Comparison of ENCODE assay signal across 29 mouse cellular contexts in the genomic region with DNA sequence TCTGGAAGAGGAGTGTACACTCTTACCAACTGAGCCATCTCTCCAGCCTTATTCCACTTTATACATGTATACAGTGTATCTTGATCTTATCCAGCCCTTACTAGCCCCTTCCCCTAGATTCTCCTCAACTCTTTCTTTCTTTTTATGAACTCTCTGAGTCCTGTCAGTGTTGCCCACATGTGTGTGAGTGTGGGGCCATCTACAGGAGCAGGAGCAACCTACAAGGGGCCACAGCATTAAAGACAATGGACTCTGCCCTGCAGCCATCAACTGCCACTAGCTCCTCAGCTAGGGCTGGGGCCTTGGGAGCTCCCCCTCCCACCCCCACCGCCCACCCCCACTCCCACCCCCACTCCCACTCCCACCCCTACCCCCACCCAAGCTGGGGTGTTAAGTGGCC. TPM values are rescaled to one million over a fixed set of nuclear protein-coding genes. Genes with fewer than 3 reads are reported as not detected.
DNase-seq lines count a peak whose midpoint lies in the region; ATAC-seq and TF ChIP-seq lines count a peak whose summit lies in the region.
"Had no signal": no experiment of that assay in that cellular context is flagged by ENCODE, and none has a peak within 500 bp of the region (broad histone marks: within the 10 kb centered on the region; RNA-seq: fewer than 3 reads in every experiment).

No protein-coding gene starts in this region.

- no peak overlapping the region for H3K9ac ChIP-seq in kidney, postnatal 0 days (ENCODE audit: low read depth, low read length)
- H3K9ac ChIP-seq in liver, postnatal 0 days (replicated peaks) = no peak overlapping the region
- no peak overlapping the region for H3K9ac ChIP-seq in liver, embryonic 11.5 days (ENCODE audit: low read depth, low read length)
- H3K9ac ChIP-seq in MEL (ENCODE audit: control insufficient read depth, low read depth, low read length, poor library complexity, severe bottlenecking) = no peak overlapping the region
- no peak overlapping the region for H3K9ac ChIP-seq in stomach, postnatal 0 days (ENCODE audit: low read length)
- H3K9ac ChIP-seq: embryonic facial prominence, embryonic 12.5 days; heart, embryonic 13.5 days; hindbrain, embryonic 14.5 days; midbrain, embryonic 12.5 days; neural tube, embryonic 12.5 days had no signal

- TF ChIP-seq RAD21 in MEL (IDR thresholded peaks at IDR 0.05; ENCODE audit: low read depth, low read length) = peak; percentile 38

- no peaks in the 10 kb centered on the region for H3K4me1 ChIP-seq in kidney, postnatal 0 days (replicated peaks; ENCODE audit: insufficient read depth, low read length)
- no peaks in the 10 kb centered on the region for H3K4me1 ChIP-seq in liver, postnatal 0 days (ENCODE audit: insufficient read depth)
- H3K4me1 ChIP-seq in liver, embryonic 11.5 days (replicated peaks; ENCODE audit: control insufficient read depth, insufficient read depth, low read length) = no peaks in the 10 kb centered on the region
- no peaks in the 10 kb centered on the region; a peak in 3 of 4 replicates for H3K4me1 ChIP-seq in MEL (ENCODE audit: control insufficient read depth in 1 of 2, insufficient read depth in 2 of 2, low read length in 2 of 2)
- no peaks in the 10 kb centered on the region for H3K4me1 ChIP-seq in stomach, postnatal 0 days (replicated peaks; ENCODE audit: control insufficient read depth, insufficient read depth)
- H3K4me1 ChIP-seq: embryonic facial prominence, embryonic 12.5 days; heart, embryonic 13.5 days; midbrain, embryonic 12.5 days; neural tube, embryonic 12.5 days had no signal

- no peaks in the 10 kb centered on the region for H3K27me3 ChIP-seq in kidney, postnatal 0 days (ENCODE audit: insufficient read depth, low read length)
- no peaks in the 10 kb centered on the region for H3K27me3 ChIP-seq in liver, postnatal 0 days (ENCODE audit: insufficient read depth, low read length)
- H3K27me3 ChIP-seq in liver, embryonic 11.5 days (replicated peaks; ENCODE audit: control insufficient read depth, insufficient read depth, low read length) = no peaks in the 10 kb centered on the region
- no peaks in the 10 kb centered on the region for H3K27me3 ChIP-seq in MEL (ENCODE audit: control insufficient read depth in 1 of 2, insufficient read depth in 2 of 2, low read length in 2 of 2)
- no peaks in the 10 kb centered on the region for H3K27me3 ChIP-seq in stomach, postnatal 0 days (ENCODE audit: control insufficient read depth, insufficient read depth, low read length)
- H3K27me3 ChIP-seq: embryonic facial prominence, embryonic 12.5 days; heart, embryonic 13.5 days; neural tube, embryonic 12.5 days had no signal

- H3K4me2 ChIP-seq in kidney, postnatal 0 days (ENCODE audit: low read length) = no peak overlapping the region
- H3K4me2 ChIP-seq in liver, postnatal 0 days (ENCODE audit: low read depth, low read length) = no peak overlapping the region
- no peak overlapping the region for H3K4me2 ChIP-seq in liver, embryonic 11.5 days
- H3K4me2 ChIP-seq in stomach, postnatal 0 days (replicated peaks; ENCODE audit: low read depth) = no peak overlapping the region
- H3K4me2 ChIP-seq: embryonic facial prominence, embryonic 12.5 days; heart, embryonic 13.5 days; hindbrain, embryonic 14.5 days; midbrain, embryonic 12.5 days; neural tube, embryonic 12.5 days had no signal

- peak; percentile 52; the same call in 1 of the 2 replicates for TF ChIP-seq CTCF in kidney, postnatal 0 days (IDR thresholded peaks at IDR 0.05; ENCODE audit: low read depth)
- TF ChIP-seq CTCF in liver, postnatal 0 days (IDR thresholded peaks at IDR 0.05; ENCODE audit: low read depth) = peak; percentile 16; the same call in 1 of the 2 replicates
- TF ChIP-seq CTCF in MEL (IDR thresholded peaks at IDR 0.05 in 2 of 3, conservative IDR thresholded peaks at IDR 0.05 in 1 of 3; ENCODE audit: control insufficient read depth in 1 of 3, insufficient read depth in 1 of 3, low read depth in 2 of 3, low read length in 3 of 3, poor library complexity in 1 of 3, severe bottlenecking in 1 of 3) = peak in 2 of 3 experiments; percentile 26 to 36; a peak in 3 of 6 replicates
- TF ChIP-seq CTCF in stomach, postnatal 0 days (IDR thresholded peaks at IDR 0.05; ENCODE audit: low read depth) = peak; percentile 45

- no peak for TF ChIP-seq EP300 in liver, postnatal 0 days (IDR thresholded peaks at IDR 0.05; ENCODE audit: low read depth)
- no peak for TF ChIP-seq EP300 in MEL (IDR thresholded peaks at IDR 0.05; ENCODE audit: low read depth in 1 of 2, low read length in 2 of 2)
- no peak for TF ChIP-seq EP300 in stomach, postnatal 0 days (optimal IDR thresholded peaks at IDR 0.05)

- no peaks in the 10 kb centered on the region for H3K9me3 ChIP-seq in kidney, postnatal 0 days (replicated peaks; ENCODE audit: low read length)
- H3K9me3 ChIP-seq in liver, postnatal 0 days (ENCODE audit: low read length) = no peaks in the 10 kb centered on the region
- no peaks in the 10 kb centered on the region for H3K9me3 ChIP-seq in liver, embryonic 11.5 days (ENCODE audit: control insufficient read depth, low read length)
- no peaks in the 10 kb centered on the region for H3K9me3 ChIP-seq in MEL (replicated peaks; ENCODE audit: insufficient read depth, low read length)
- H3K9me3 ChIP-seq in stomach, postnatal 0 days (ENCODE audit: control insufficient read depth, low read length) = no peaks in the 10 kb centered on the region
- H3K9me3 ChIP-seq: embryonic facial prominence, embryonic 12.5 days; heart, embryonic 13.5 days; midbrain, embryonic 12.5 days; neural tube, embryonic 12.5 days had no signal

- no peaks in the 10 kb centered on the region for H3K79me2 ChIP-seq in MEL (ENCODE audit: control insufficient read depth, insufficient read depth, low read length, poor library complexity)

- peak; percentile 17; the same call in 1 of the 2 replicates for ATAC-seq in kidney, postnatal 0 days (replicated peaks; ENCODE audit: low FRiP score, low read depth)
- no peak for ATAC-seq in liver, postnatal 0 days
- ATAC-seq in liver, embryonic 11.5 days (replicated peaks; ENCODE audit: low FRiP score) = no peak
- no peak for ATAC-seq in stomach, postnatal 0 days (ENCODE audit: low FRiP score, low TSS enrichment)
- ATAC-seq: activated CD4-positive, CD25-positive, alpha-beta regulatory T cell, adult 4 months; forebrain, embryonic 14.5 days; inflammation-experienced regulatory T-cells, adult 6 months had no signal

- WGBS in kidney, postnatal 0 days = 33% methylated on average over 1 of the region's 1 CpGs
- WGBS in liver, postnatal 0 days (ENCODE audit: insufficient replicate concordance) = 11% methylated on average over 1 of the region's 1 CpGs
- WGBS in liver, embryonic 11.5 days = 43% methylated on average over 1 of the region's 1 CpGs
- 71% methylated on average over 1 of the region's 1 CpGs for WGBS in stomach, postnatal 0 days

- H3K36me3 ChIP-seq in kidney, postnatal 0 days (ENCODE audit: insufficient read depth, low read length) = no peaks in the 10 kb centered on the region
- no peaks in the 10 kb centered on the region for H3K36me3 ChIP-seq in liver, postnatal 0 days (replicated peaks; ENCODE audit: insufficient read depth, low read length)
- no peaks in the 10 kb centered on the region for H3K36me3 ChIP-seq in liver, embryonic 11.5 days (ENCODE audit: control insufficient read depth, insufficient read depth, low read length)
- H3K36me3 ChIP-seq in MEL (ENCODE audit: control insufficient read depth in 1 of 2, insufficient read depth in 2 of 2, low read length in 2 of 2) = no peaks in the 10 kb centered on the region
- no peaks in the 10 kb centered on the region for H3K36me3 ChIP-seq in stomach, postnatal 0 days (ENCODE audit: control insufficient read depth, insufficient read depth, low read length)
- H3K36me3 ChIP-seq: embryonic facial prominence, embryonic 12.5 days; heart, embryonic 13.5 days; midbrain, embryonic 12.5 days; neural tube, embryonic 12.5 days had no signal

- DNase-seq in kidney, postnatal 0 days (ENCODE audit: low spot score) = no peak
- DNase-seq in kidney, adult 9 months = no peak
- DNase-seq in liver, postnatal 0 days = no peak
- DNase-seq in liver, embryonic 11.5 days (ENCODE audit: low spot score) = no peak
- DNase-seq in MEL (ENCODE audit: low read depth, low spot score) = no peak
- no peak for DNase-seq in stomach, postnatal 0 days (ENCODE audit: low spot score)
- no peak for DNase-seq in right cerebral cortex, postnatal 10 days (ENCODE audit: low spot score in 2 of 2)
- DNase-seq: adrenal gland, adult 2 months; cerebellum, adult 9-11 months; embryo, embryonic 11 days; gastrocnemius, postnatal 36 days; heart, adult 2 months; heart, postnatal 10 days; kidney, adult 2 months; left cerebral cortex, postnatal 4 days; liver; lung, adult 18-20 months; lung, postnatal 36 days; right cerebral cortex, postnatal 14 days had no signal

- H3K4me3 ChIP-seq in kidney, postnatal 0 days (replicated peaks; ENCODE audit: low read depth, low read length) = no peak overlapping the region
- H3K4me3 ChIP-seq in liver, postnatal 0 days (ENCODE audit: low read depth, low read length) = no peak overlapping the region
- H3K4me3 ChIP-seq in liver, embryonic 11.5 days (ENCODE audit: low read depth, low read length) = no peak overlapping the region
- H3K4me3 ChIP-seq in MEL (ENCODE audit: control insufficient read depth in 1 of 2, insufficient read depth in 1 of 2, low read depth in 2 of 2, low read length in 2 of 2) = no peak overlapping the region
- H3K4me3 ChIP-seq in stomach, postnatal 0 days (ENCODE audit: low read depth, low read length) = no peak overlapping the region
- H3K4me3 ChIP-seq: embryonic facial prominence, embryonic 12.5 days; heart, adult 2 months; heart, embryonic 13.5 days; megakaryocyte, embryonic 14.5 days; midbrain, embryonic 12.5 days; myocyte; neural tube, embryonic 12.5 days had no signal

- no peak overlapping the region for H3K27ac ChIP-seq in kidney, postnatal 0 days
- H3K27ac ChIP-seq in liver, postnatal 0 days (ENCODE audit: low read depth) = no peak overlapping the region
- no peak overlapping the region for H3K27ac ChIP-seq in liver, embryonic 11.5 days (ENCODE audit: low read depth, low read length)
- no peak overlapping the region for H3K27ac ChIP-seq in MEL (ENCODE audit: control insufficient read depth, low read depth, low read length)
- no peak overlapping the region for H3K27ac ChIP-seq in stomach, postnatal 0 days (replicated peaks)
- H3K27ac ChIP-seq: embryonic facial prominence, embryonic 12.5 days; heart, adult 2 months; heart, embryonic 13.5 days; hindbrain, embryonic 14.5 days; midbrain, embryonic 12.5 days; neural tube, embryonic 12.5 days had no signal

- no peak for TF ChIP-seq POLR2A in MEL (IDR thresholded peaks at IDR 0.05; ENCODE audit: control insufficient read depth in 1 of 2, insufficient read depth in 1 of 2, low read depth in 1 of 2, low read length in 2 of 2, poor library complexity in 1 of 2)

RNA-seq across cellular contexts. Expression of gene Aktip, which starts 22.1 kb away (rescaled TPM):
- polyA plus RNA-seq in kidney, postnatal 0 days (2015; fragmentation: Nextera tagmentation; extraction: Ambion mirVana) = 116 and 122 TPM in 2 replicates
- polyA plus RNA-seq in liver, postnatal 0 days (2015; fragmentation: Nextera tagmentation; extraction: Ambion mirVana) = 7.7 and 8.1 TPM in 2 replicates
- polyA plus RNA-seq in liver, embryonic 11.5 days (2014; fragmentation: Nextera tagmentation; extraction: Ambion mirVana) = 19.3 and 20.0 TPM in 2 replicates
- 4.4 and 4.6 TPM in 2 replicates for total RNA-seq in MEL (2012; rRNA removed)
- 1 to 10 TPM in 1 of 2 experiments, not detected in 1; 8.5 TPM for polyA plus RNA-seq in MEL (2012; ENCODE audit: insufficient read depth in 1 of 2, insufficient read length in 2 of 2, low read depth in 1 of 2, low replicate concordance in 2 of 2, missing spikeins in 1 of 2)
- polyA plus RNA-seq in stomach, postnatal 0 days (2015; fragmentation: Nextera tagmentation; extraction: Ambion mirVana) = 42.2 and 47.1 TPM in 2 replicates
